Mouse (Mus musculus): ENCODE results near the gene Lrrfip1. TPM values are rescaled to one million over a fixed set of nuclear protein-coding genes. Genes with fewer than 3 reads are reported as not detected.
A peak's percentile ranks its signal among the peaks of the same experiment; 100 is the strongest.

Gene Lrrfip1
- polyA plus RNA-seq, 1 experiment, result 98.7 TPM

GRCm38 (mm10) chr1:91128849-91129248 is 130.3 kb downstream of the Lrrfip1 start:
- Histone ChIP-seq H3K4me3 (ENCODE audit: insufficient read depth, low read length) (no peak overlapping the region), H3K27ac (ENCODE audit: insufficient read depth, low read depth, low read length) (no peak overlapping the region), H3K4me1 (ENCODE audit: control insufficient read depth, insufficient read depth, low read length) (no peaks in the 10 kb centered on the region)
- TF ChIP-seq CTCF (IDR thresholded peaks at IDR 0.05; ENCODE audit: low read depth, low read length) (peak; percentile 29; the same call in 1 of the 2 replicates), POLR2A (IDR thresholded peaks at IDR 0.05; ENCODE audit: borderline replicate concordance, low read depth, low read length) (no peak)

GRCm38 (mm10) chr1:91137036-91137435 is 138.5 kb downstream of the Lrrfip1 start:
- Histone ChIP-seq H3K27ac (ENCODE audit: insufficient read depth, low read depth, low read length) (no peak overlapping the region), H3K4me3 (ENCODE audit: insufficient read depth, low read length) (no peak overlapping the region), H3K4me1 (ENCODE audit: control insufficient read depth, insufficient read depth, low read length) (no peaks in the 10 kb centered on the region)
- TF ChIP-seq CTCF (IDR thresholded peaks at IDR 0.05; ENCODE audit: low read depth, low read length) (no peak), POLR2A (IDR thresholded peaks at IDR 0.05; ENCODE audit: borderline replicate concordance, low read depth, low read length) (no peak)

DNA sequence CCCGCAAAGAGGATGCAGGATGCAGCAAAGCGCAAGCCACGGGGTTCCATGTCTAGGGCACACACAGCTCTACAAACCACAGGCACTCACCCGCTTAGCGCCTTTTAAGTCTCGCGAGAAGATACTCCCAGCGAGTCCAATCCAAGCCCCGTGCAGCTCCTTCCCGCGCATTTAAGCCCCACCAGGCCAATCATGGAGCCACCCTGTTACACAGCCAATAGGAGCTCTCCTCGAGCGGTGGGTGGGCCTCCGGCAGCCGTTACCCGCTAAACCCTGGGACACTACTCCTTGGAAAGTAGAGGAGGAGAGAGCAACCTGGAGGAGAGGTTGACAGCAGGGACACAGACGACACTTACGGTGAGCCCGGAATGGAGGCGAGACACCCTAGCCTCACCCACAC is 146.3 kb downstream of the Lrrfip1 start, which contains the start of gene Rbm44:
Gene Rbm44, plus strand, starts transcription at position 277 of the 400 bp plus-strand sequence.
- TF ChIP-seq CTCF (IDR thresholded peaks at IDR 0.05; ENCODE audit: low read depth, low read length) (no peak), POLR2A (IDR thresholded peaks at IDR 0.05; ENCODE audit: borderline replicate concordance, low read depth, low read length) (no peak)
- H3K4me1 ChIP-seq (ENCODE audit: control insufficient read depth, insufficient read depth, low read length), result no peaks in the 10 kb centered on the region
- no peak within 1 kb of the TSS for H3K4me3 ChIP-seq (ENCODE audit: insufficient read depth, low read length)
- no peak within 1 kb of the TSS for H3K27ac ChIP-seq (ENCODE audit: insufficient read depth, low read depth, low read length)

DNA sequence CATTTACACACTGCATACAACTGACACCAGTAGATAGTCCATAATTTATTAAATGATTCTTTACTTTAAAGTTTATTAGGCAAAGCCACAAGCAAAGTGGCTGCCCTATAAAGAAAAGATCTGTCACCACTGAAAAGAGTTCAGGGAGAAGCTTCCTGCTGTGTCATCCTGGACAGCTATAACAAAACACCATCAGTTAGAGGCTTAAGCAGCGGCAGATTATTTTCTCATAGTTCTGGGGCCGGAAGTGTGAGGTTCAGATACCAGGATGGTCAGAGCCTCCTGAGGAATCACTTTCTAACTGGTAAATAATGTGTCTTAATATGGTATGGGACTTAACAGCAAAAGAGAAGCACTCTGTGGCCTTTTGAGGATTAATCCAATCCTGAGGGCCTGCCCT is 153.0 kb downstream of the Lrrfip1 start:
- TF ChIP-seq CTCF (IDR thresholded peaks at IDR 0.05; ENCODE audit: low read depth, low read length), result no peak
- no peak for TF ChIP-seq POLR2A (IDR thresholded peaks at IDR 0.05; ENCODE audit: borderline replicate concordance, low read depth, low read length)
- Histone ChIP-seq H3K4me1 (ENCODE audit: control insufficient read depth, insufficient read depth, low read length) (peaks cover 3% of the 10 kb centered on the region; the same call in 1 of the 2 replicates), H3K4me3 (ENCODE audit: insufficient read depth, low read length) (no peak overlapping the region), H3K27ac (ENCODE audit: insufficient read depth, low read depth, low read length) (no peak overlapping the region)

DNA sequence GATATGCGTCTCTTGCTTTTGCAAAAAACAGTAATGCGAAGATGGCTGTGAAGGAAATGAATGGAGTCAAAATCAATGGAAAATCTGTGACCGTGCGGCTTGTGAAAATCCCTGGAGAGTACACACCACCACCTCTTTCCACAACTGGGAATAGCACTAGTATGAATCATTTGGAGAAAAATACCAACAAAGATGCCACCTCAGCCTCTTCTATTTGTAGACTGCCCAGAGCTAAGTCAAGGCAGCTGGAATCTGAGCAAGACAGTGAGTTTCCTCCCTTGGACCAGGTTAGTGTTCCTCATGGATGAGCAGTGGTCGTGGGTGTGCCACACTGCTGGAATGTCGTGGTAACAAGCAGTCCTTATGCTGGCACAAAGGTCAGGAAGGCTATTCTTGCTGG is 168.3 kb downstream of the Lrrfip1 start:
- Histone ChIP-seq H3K27ac (ENCODE audit: insufficient read depth, low read depth, low read length) (no peak overlapping the region), H3K4me3 (ENCODE audit: insufficient read depth, low read length) (no peak overlapping the region), H3K4me1 (ENCODE audit: control insufficient read depth, insufficient read depth, low read length) (peaks cover 4% of the 10 kb centered on the region)
- TF ChIP-seq POLR2A (IDR thresholded peaks at IDR 0.05; ENCODE audit: borderline replicate concordance, low read depth, low read length), result no peak
- TF ChIP-seq CTCF (IDR thresholded peaks at IDR 0.05; ENCODE audit: low read depth, low read length), result no peak

DNA sequence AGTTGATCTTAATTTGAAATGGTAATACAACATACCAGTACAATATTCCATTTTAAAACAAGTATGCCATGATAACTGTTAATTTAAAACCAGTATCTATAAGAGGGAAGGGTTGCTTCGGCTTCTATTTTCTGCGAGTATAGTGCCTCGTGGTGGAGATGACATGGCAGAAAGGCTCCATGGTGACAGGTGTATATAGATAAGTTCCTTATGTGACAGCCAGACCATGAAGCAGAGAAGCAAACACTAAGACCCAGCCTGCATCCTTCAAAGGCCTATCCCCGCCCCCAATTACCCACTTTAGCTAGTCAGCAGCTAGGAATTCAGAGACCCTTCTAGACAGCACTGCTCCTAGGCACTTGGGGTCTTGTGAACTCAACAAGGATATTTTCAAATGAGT is 170.6 kb downstream of the Lrrfip1 start:
- Histone ChIP-seq H3K4me1 (ENCODE audit: control insufficient read depth, insufficient read depth, low read length) (peaks cover 4% of the 10 kb centered on the region), H3K4me3 (ENCODE audit: insufficient read depth, low read length) (no peak overlapping the region), H3K27ac (ENCODE audit: insufficient read depth, low read depth, low read length) (no peak overlapping the region)
- TF ChIP-seq POLR2A (IDR thresholded peaks at IDR 0.05; ENCODE audit: borderline replicate concordance, low read depth, low read length), result no peak
- no peak for TF ChIP-seq CTCF (IDR thresholded peaks at IDR 0.05; ENCODE audit: low read depth, low read length)

GRCm38 (mm10) chr1:91174796-91175195 is 176.3 kb downstream of the Lrrfip1 start:
- no peak overlapping the region for H3K4me3 ChIP-seq (ENCODE audit: insufficient read depth, low read length)
- no peak for TF ChIP-seq POLR2A (IDR thresholded peaks at IDR 0.05; ENCODE audit: borderline replicate concordance, low read depth, low read length)
- TF ChIP-seq CTCF (IDR thresholded peaks at IDR 0.05; ENCODE audit: low read depth, low read length), result no peak
- H3K27ac ChIP-seq (ENCODE audit: insufficient read depth, low read depth, low read length), result no peak overlapping the region
- H3K4me1 ChIP-seq (ENCODE audit: control insufficient read depth, insufficient read depth, low read length), result peaks cover 3% of the 10 kb centered on the region; the same call in 1 of the 2 replicates

GRCm38 (mm10) chr1:91176026-91176425 is 177.5 kb downstream of the Lrrfip1 start:
- H3K4me3 ChIP-seq (ENCODE audit: insufficient read depth, low read length), result no peak overlapping the region
- TF ChIP-seq POLR2A (IDR thresholded peaks at IDR 0.05; ENCODE audit: borderline replicate concordance, low read depth, low read length) (no peak), CTCF (IDR thresholded peaks at IDR 0.05; ENCODE audit: low read depth, low read length) (no peak)

GRCm38 (mm10) chr1:91176871-91177270 is 178.3 kb downstream of the Lrrfip1 start:
- Histone ChIP-seq H3K4me3 (ENCODE audit: insufficient read depth, low read length) (no peak overlapping the region), H3K4me1 (ENCODE audit: control insufficient read depth, insufficient read depth, low read length) (peaks cover 3% of the 10 kb centered on the region; the same call in 1 of the 2 replicates), H3K27ac (ENCODE audit: insufficient read depth, low read depth, low read length) (no peak overlapping the region)
- TF ChIP-seq CTCF (IDR thresholded peaks at IDR 0.05; ENCODE audit: low read depth, low read length) (no peak), POLR2A (IDR thresholded peaks at IDR 0.05; ENCODE audit: borderline replicate concordance, low read depth, low read length) (no peak)

More at GRCm38 (mm10) chr1:91176026-91176425, 177.5 kb downstream of the Lrrfip1 start:
- Histone ChIP-seq H3K27ac (ENCODE audit: insufficient read depth, low read depth, low read length) (no peak overlapping the region), H3K4me1 (ENCODE audit: control insufficient read depth, insufficient read depth, low read length) (peaks cover 3% of the 10 kb centered on the region; the same call in 1 of the 2 replicates)

Other genes with a start within 250 kb of the Lrrfip1 start
- gene Col6a3, start 154.8 kb upstream of the Lrrfip1 start, polyA plus RNA-seq (2012; ENCODE audit: insufficient read depth, insufficient read length, missing spikeins), result 1.7 and 3.2 TPM in 2 replicates
- 0.24 TPM in 2 replicates for gene Mlph, start 83.7 kb upstream of the Lrrfip1 start, polyA plus RNA-seq (2012; ENCODE audit: insufficient read depth, insufficient read length, missing spikeins)
- gene Prlh, start 45.6 kb upstream of the Lrrfip1 start, polyA plus RNA-seq (2012; ENCODE audit: insufficient read depth, insufficient read length, missing spikeins), result not detected in 2 replicates
- gene Rab17, start 29.1 kb upstream of the Lrrfip1 start, polyA plus RNA-seq (2012; ENCODE audit: insufficient read depth, insufficient read length, missing spikeins), result not detected in 2 replicates
- 0.97 and 1.2 TPM in 2 replicates for gene Rbm44, start 146.4 kb downstream of the Lrrfip1 start, polyA plus RNA-seq (2012; ENCODE audit: insufficient read depth, insufficient read length, missing spikeins)
- 10.8 and 12.7 TPM in 2 replicates for gene Ramp1, start 181.1 kb downstream of the Lrrfip1 start, polyA plus RNA-seq (2012; ENCODE audit: insufficient read depth, insufficient read length, missing spikeins)

Measured in bone marrow macrophage, adult 2 months (primary cell).